Mouse (Mus musculus) lung, adult 2 months (tissue): ENCODE results near the gene Dtx3l.

Experiments
- CTCF ChIP-seq: fragments of 200-500 bp; IDR thresholded peaks from 2 replicates; pipeline ENCODE4 v1.5.1; 2011; ENCODE audit warnings: mild to moderate bottlenecking, low read length, control low read depth; ENCODE audit not compliant: insufficient read depth
- POLR2A ChIP-seq: fragments of 200-500 bp; IDR thresholded peaks from 2 replicates; pipeline ENCODE4 v1.6.1; 2011; ENCODE audit warnings: low read depth, mild to moderate bottlenecking, control low read depth, low read length, borderline replicate concordance; ENCODE audit errors: extremely low read depth

GRCm38 (mm10) chr16:35966411-35967115 is 27.6 kb upstream of the Dtx3l start:
- TF ChIP-seq POLR2A (no peak), CTCF (no peak)
